ENCODE assay signal across 8 mouse cellular contexts in the genomic region with DNA sequence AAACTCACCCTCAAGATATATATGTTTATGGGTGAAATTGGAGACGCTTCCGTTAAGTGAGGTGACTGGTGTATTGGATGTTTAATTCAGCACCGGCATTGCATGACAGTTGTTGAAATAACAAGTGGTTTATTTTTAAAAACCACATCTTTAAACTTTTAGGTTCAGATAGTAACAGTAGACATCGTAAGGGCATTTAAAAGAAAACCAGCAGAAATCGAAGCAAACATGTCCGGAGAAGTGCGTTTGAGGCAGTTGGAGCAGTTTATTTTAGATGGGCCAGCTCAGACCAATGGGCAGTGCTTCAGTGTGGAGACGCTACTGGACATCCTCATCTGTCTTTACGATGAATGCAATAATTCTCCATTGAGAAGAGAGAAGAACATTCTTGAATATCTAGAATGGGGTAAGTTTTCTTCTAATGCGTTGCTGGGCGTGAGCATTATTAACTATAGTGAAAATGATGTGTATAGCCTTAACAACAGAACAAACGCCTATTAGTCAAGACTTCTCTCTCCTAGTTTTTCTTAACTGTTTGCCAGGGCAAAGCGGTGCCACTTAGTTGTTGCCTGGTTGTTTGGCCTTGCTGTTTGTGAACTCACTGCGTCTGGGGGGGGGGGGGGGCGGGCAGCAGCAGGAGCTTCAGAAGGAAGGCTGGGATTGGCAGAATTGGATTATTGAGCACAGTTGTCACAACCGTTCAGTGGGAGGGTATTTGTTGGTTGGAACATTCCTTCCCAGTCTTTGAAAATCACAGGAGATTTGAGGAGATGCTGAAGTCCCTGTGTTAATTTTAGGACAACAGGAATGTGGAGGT. TPM values are rescaled to one million over a fixed set of nuclear protein-coding genes. Genes with fewer than 3 reads are reported as not detected.
DNase-seq lines count a peak whose midpoint lies in the region; ATAC-seq and TF ChIP-seq lines count a peak whose summit lies in the region.

No protein-coding gene starts in this region.

- peak overlapping the region; percentile 89 for H3K4me2 ChIP-seq in lung, embryonic 16.5 days (ENCODE audit: low read depth, low read length)
- H3K4me2 ChIP-seq in heart, embryonic 14.5 days (ENCODE audit: low read length): peak overlapping the region; percentile 93
- peak overlapping the region; percentile 78 for H3K4me2 ChIP-seq in liver, embryonic 14.5 days (ENCODE audit: low read depth)

- H3K36me3 ChIP-seq in lung, embryonic 16.5 days (ENCODE audit: control insufficient read depth, insufficient read depth, low read length): no peaks in the 10 kb centered on the region
- no peaks in the 10 kb centered on the region for H3K36me3 ChIP-seq in heart, embryonic 14.5 days (ENCODE audit: control insufficient read depth, insufficient read depth, low read length)
- no peaks in the 10 kb centered on the region for H3K36me3 ChIP-seq in liver, embryonic 14.5 days (replicated peaks; ENCODE audit: control insufficient read depth, insufficient read depth, low read depth)

- DNase-seq in lung, postnatal 4 days: no peak
- peak; percentile 28 to 43 for DNase-seq in cerebellum, postnatal 25 days
- DNase-seq in liver, embryonic 14.5 days (ENCODE audit: low read depth in 3 of 3, low spot score in 3 of 3): no peak
- no peak for DNase-seq in ovary, postnatal 14 days (ENCODE audit: low spot score)
- no peak for DNase-seq in thymus, postnatal 10 days (ENCODE audit: low spot score in 2 of 2)
- no peak for DNase-seq in urinary bladder, postnatal 25 days (ENCODE audit: low spot score)

- no peak overlapping the region for H3K27ac ChIP-seq in lung, embryonic 16.5 days (ENCODE audit: low read length)
- H3K27ac ChIP-seq in heart, embryonic 14.5 days (replicated peaks in 1 of 2; ENCODE audit: control insufficient read depth in 1 of 2, insufficient read depth in 1 of 2, low read depth in 2 of 2, low read length in 2 of 2): no peak overlapping the region
- H3K27ac ChIP-seq in liver, embryonic 14.5 days: peak overlapping the region; percentile 59

- no peaks in the 10 kb centered on the region for H3K9me3 ChIP-seq in lung, embryonic 16.5 days (ENCODE audit: control insufficient read depth, low read length)
- H3K9me3 ChIP-seq in heart, embryonic 14.5 days (ENCODE audit: control insufficient read depth, low read length): no peaks in the 10 kb centered on the region
- H3K9me3 ChIP-seq in liver, embryonic 14.5 days (ENCODE audit: control insufficient read depth, low read length): no peaks in the 10 kb centered on the region

- H3K9ac ChIP-seq in lung, embryonic 16.5 days (ENCODE audit: low read length): peak overlapping the region; percentile 61
- peak overlapping the region; percentile 96 for H3K9ac ChIP-seq in heart, embryonic 14.5 days (ENCODE audit: low read length)
- peak overlapping the region; percentile 92 for H3K9ac ChIP-seq in liver, embryonic 14.5 days (replicated peaks)

- peaks cover 16% of the 10 kb centered on the region for H3K4me1 ChIP-seq in lung, embryonic 16.5 days (replicated peaks; ENCODE audit: control insufficient read depth, insufficient read depth, low read length)
- peaks cover 4 to 17% of the 10 kb centered on the region in 2 experiments for H3K4me1 ChIP-seq in heart, embryonic 14.5 days (ENCODE audit: control insufficient read depth in 2 of 2, insufficient read depth in 2 of 2, low read length in 2 of 2)
- peaks cover 15 to 20% of the 10 kb centered on the region in 2 experiments for H3K4me1 ChIP-seq in liver, embryonic 14.5 days (replicated peaks; ENCODE audit: control insufficient read depth in 2 of 2, insufficient read depth in 2 of 2, low read length in 1 of 2)

- no peak for TF ChIP-seq CTCF in liver, embryonic 14.5 days (IDR thresholded peaks at IDR 0.05; ENCODE audit: low read depth)

- no peak for TF ChIP-seq EP300 in liver, embryonic 14.5 days (IDR thresholded peaks at IDR 0.05; ENCODE audit: low read depth)

- H3K27me3 ChIP-seq in lung, embryonic 16.5 days (ENCODE audit: control insufficient read depth, insufficient read depth, low read depth, low read length): no peaks in the 10 kb centered on the region
- no peaks in the 10 kb centered on the region for H3K27me3 ChIP-seq in heart, embryonic 14.5 days (ENCODE audit: control insufficient read depth, insufficient read depth, low read length)
- no peaks in the 10 kb centered on the region for H3K27me3 ChIP-seq in liver, embryonic 14.5 days (ENCODE audit: control insufficient read depth, insufficient read depth, low read length)

- peak overlapping the region; percentile 88 for H3K4me3 ChIP-seq in lung, embryonic 16.5 days (ENCODE audit: low read length)
- peak overlapping the region; percentile 51 to 88 for H3K4me3 ChIP-seq in heart, embryonic 14.5 days (ENCODE audit: control insufficient read depth in 1 of 2, insufficient read depth in 1 of 2, low read depth in 1 of 2, low read length in 2 of 2)
- peak overlapping the region; percentile 91 to 99 for H3K4me3 ChIP-seq in liver, embryonic 14.5 days (ENCODE audit: insufficient read depth in 1 of 2, low read depth in 2 of 2, low read length in 2 of 2)

- 3% methylated on average over 16 of the region's 16 CpGs for WGBS in lung, embryonic 16.5 days
- 3% methylated on average over 16 of the region's 16 CpGs for WGBS in heart, embryonic 14.5 days
- 2% methylated on average over 16 of the region's 16 CpGs for WGBS in liver, embryonic 14.5 days (ENCODE audit: insufficient replicate concordance)

- no peak for ATAC-seq in lung, embryonic 16.5 days (ENCODE audit: low read depth)
- no peak for ATAC-seq in heart, embryonic 14.5 days (ENCODE audit: insufficient number of reproducible peaks, insufficient read depth, low FRiP score, low read depth)
- ATAC-seq in liver, embryonic 14.5 days (ENCODE audit: insufficient read depth): no peak

RNA-seq across cellular contexts. Expression of a gene that starts 0.8 kb away (rescaled TPM):
- polyA plus RNA-seq in lung, embryonic 16.5 days (2015; fragmentation: Nextera tagmentation; extraction: Ambion mirVana): 13.6 and 13.7 TPM in 2 replicates
- 14.6 and 14.9 TPM in 2 replicates for polyA plus RNA-seq in heart, embryonic 14.5 days (2014; fragmentation: Nextera tagmentation; extraction: Ambion mirVana)
- 7.5 and 9.1 TPM in 2 replicates for polyA plus RNA-seq in liver, embryonic 14.5 days (2012; rRNA removed)
- polyA plus RNA-seq in liver, embryonic 14.5 days (2014; fragmentation: Nextera tagmentation; extraction: Ambion mirVana): 8.1 and 8.2 TPM in 2 replicates

Comparison
In these comparisons a context has a peak if more than half of its experiments do, and no peak if none do; other contexts are left out.
1. DNase-seq: peak in cerebellum, postnatal 25 days (2 of 2); none in lung, postnatal 4 days (0 of 2), liver, embryonic 14.5 days (0 of 3), ovary, postnatal 14 days (single experiment), thymus, postnatal 10 days (0 of 2) and urinary bladder, postnatal 25 days (single experiment).
2. Peak in every context shown above with its lines, with median percentiles within 50 percentile points of each other: H3K4me2 ChIP-seq, H3K4me3 ChIP-seq and H3K9ac ChIP-seq.